ENCODE assay signal across 9 mouse cellular contexts in the genomic region with DNA sequence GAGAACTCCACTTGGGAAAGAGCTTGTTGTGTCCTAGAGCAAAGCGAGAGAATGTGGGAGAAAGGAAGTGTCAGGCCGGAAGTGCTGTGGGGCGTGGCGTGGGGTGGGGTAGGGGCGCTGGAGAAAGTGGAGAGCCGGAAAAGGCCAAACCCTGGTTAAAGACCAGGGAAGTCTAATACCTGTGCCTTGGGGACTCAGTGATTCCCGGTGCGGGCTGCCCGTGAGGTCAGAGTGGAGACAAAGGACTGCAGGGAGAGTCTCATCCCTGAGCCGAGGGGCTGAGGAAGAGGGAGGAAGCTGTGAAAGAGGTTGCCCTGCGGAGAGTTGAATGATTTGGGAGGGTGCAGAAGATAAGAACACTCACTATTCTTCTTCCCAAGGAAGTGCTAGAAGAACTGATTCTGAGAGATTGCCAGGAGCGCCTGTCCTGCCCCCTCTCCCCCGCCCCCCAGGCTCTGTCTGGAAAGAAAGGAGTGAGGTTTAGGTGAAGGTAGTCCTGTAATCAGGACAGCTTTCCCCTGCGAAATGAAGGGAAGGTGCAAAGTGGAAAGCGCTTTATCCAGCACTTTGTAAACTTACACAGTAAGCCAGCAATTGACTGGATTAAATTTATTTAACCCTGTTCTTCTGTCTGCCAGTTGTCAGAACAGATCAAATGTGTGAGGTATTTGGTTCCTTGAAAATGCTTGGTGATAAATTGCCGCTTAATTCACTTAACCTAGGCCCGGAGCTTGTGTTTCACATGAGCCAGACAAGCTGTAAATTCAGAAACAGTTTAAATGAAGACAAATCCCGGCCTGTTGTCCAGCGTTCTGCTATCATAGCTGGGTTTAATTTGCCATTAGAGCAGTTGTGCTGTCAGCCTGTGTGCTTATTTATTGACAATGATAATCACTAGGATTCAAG. TPM values are rescaled to one million over a fixed set of nuclear protein-coding genes. Genes with fewer than 3 reads are reported as not detected.
DNase-seq lines count a peak whose midpoint lies in the region; TF ChIP-seq lines count a peak whose summit lies in the region.
"Had no signal": no experiment of that assay in that cellular context is flagged by ENCODE, and none has a peak within 500 bp of the region (broad histone marks: within the 10 kb centered on the region; RNA-seq: fewer than 3 reads in every experiment).

No protein-coding gene starts in this region.

- peak overlapping the region; percentile 21; the same call in 1 of the 2 replicates for H3K27ac ChIP-seq in spleen, adult 2 months (ENCODE audit: insufficient read depth, low read length)

- H3K4me1 ChIP-seq in spleen, adult 2 months (ENCODE audit: control insufficient read depth, insufficient read depth, insufficient read length) = no peaks in the 10 kb centered on the region

- no peaks in the 10 kb centered on the region for H3K27me3 ChIP-seq in spleen, adult 2 months (ENCODE audit: control insufficient read depth, insufficient read depth, low read length)
- H3K27me3 ChIP-seq: CH12.LX had no signal

- DNase-seq in spleen, adult 2 months (ENCODE audit: low read depth in 1 of 2, low spot score in 2 of 2) = no peak
- no peak for DNase-seq in spleen, postnatal 14 days (ENCODE audit: low spot score in 2 of 2)
- peak; percentile 31 to 37 for DNase-seq in heart, adult 9 months (ENCODE audit: low spot score in 2 of 2)
- DNase-seq in kidney, postnatal 10 days = peak; percentile 67
- peak; percentile 60 for DNase-seq in lung, postnatal 25 days (ENCODE audit: low spot score)
- no peak for DNase-seq in layer of hippocampus, adult 11-12 months (ENCODE audit: low spot score)
- no peak for DNase-seq in urinary bladder, postnatal 36 days (ENCODE audit: low spot score in 2 of 2)
- no peak for DNase-seq in spleen, adult 18-20 months

- H3K4me3 ChIP-seq in spleen, adult 2 months (ENCODE audit: extremely low read depth, insufficient read depth, insufficient read length) = no peak overlapping the region

- WGBS in spleen, adult 2 months = 68% methylated on average over 19 of the region's 19 CpGs

- no peak for TF ChIP-seq POLR2A in spleen, adult 2 months (IDR thresholded peaks at IDR 0.05; ENCODE audit: low read depth, low read length)

- no peaks in the 10 kb centered on the region for H3K36me3 ChIP-seq in spleen, adult 2 months (ENCODE audit: control insufficient read depth, insufficient read depth, low read length)

- no peak for TF ChIP-seq CTCF in spleen, adult 2 months (IDR thresholded peaks at IDR 0.05; ENCODE audit: extremely low read depth, insufficient read depth, insufficient read length, insufficient replicate concordance)

RNA-seq across cellular contexts. Expression of gene Ptpn13, which starts 11.3 kb away (rescaled TPM):
- 1.8 and 2.5 TPM in 2 replicates for polyA plus RNA-seq in spleen, adult 2 months (2012; rRNA removed)

Comparison
In these comparisons a context has a peak if more than half of its experiments do, and no peak if none do; other contexts are left out.
1. DNase-seq: peak in heart, adult 9 months (2 of 2), kidney, postnatal 10 days (single experiment) and lung, postnatal 25 days (single experiment); none in spleen, adult 2 months (0 of 2), spleen, postnatal 14 days (0 of 2), layer of hippocampus, adult 11-12 months (single experiment), urinary bladder, postnatal 36 days (0 of 2) and spleen, adult 18-20 months (0 of 2).